Mouse (Mus musculus) common myeloid progenitor, adult 5-6 weeks (primary cell): ENCODE measurements around the gene Bicral. TPM values are rescaled to one million over a fixed set of nuclear protein-coding genes. Genes with fewer than 3 reads are reported as not detected.
A peak's percentile ranks its signal among the peaks of the same experiment; 100 is the strongest.
"Not testable (repeated sequence)": the region's sequence is repeated elsewhere in the genome, so short reads cannot be mapped to it uniquely, and the experiment has no call there.

Experiments
- ATAC-seq: replicated peaks from 2 replicates; pipeline ENCODE4 v1.8.0; 2016; ENCODE audit warnings: low read depth, mild to moderate bottlenecking, moderate TSS enrichment, inconsistent platforms; ENCODE audit not compliant: poor library complexity, severe bottlenecking
- total RNA-seq: library from RNA; stranded (forward); fragments of 200-1000, 187-1606 nt; gene quantifications from 2 replicates; pipeline ENCODE4 v1.2.3, GENCODE M21; 2017

Bicral gene
- total RNA-seq, 1 experiment from 2014 or later, result 55.4 TPM

- no peak for ATAC-seq
Observed at GRCm38 (mm10) chr17:46771616-46772015, 86.7 kb downstream of the Bicral start.

- ATAC-seq, result no peak
Observed at GRCm38 (mm10) chr17:46771025-46771424, 87.3 kb downstream of the Bicral start.

DNA sequence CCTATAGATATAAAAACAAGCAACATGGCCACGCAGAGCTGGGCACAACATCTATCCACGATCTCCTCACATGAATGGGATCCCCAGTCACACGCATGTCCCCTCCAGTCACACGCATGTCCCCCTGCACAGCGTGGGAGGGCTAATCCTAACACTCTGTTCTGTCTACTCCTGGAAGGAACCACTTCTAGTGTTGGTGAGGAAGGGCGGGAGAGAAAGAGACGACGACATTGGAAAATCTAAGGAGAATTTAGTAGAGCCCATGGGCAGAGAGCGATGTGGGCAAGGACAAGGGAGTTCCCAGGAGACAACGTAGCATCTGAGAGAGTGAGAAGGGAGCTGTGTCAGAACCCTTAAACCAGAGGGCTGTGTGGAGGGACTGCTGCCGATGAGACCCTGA is 87.7 kb downstream of the Bicral start:
- ATAC-seq, result no peak

- 0 out of 2 replicates have a peak, but pooled peaks have one; percentile 13 for ATAC-seq
Observed at GRCm38 (mm10) chr17:46767868-46768267, 90.4 kb downstream of the Bicral start.

DNA sequence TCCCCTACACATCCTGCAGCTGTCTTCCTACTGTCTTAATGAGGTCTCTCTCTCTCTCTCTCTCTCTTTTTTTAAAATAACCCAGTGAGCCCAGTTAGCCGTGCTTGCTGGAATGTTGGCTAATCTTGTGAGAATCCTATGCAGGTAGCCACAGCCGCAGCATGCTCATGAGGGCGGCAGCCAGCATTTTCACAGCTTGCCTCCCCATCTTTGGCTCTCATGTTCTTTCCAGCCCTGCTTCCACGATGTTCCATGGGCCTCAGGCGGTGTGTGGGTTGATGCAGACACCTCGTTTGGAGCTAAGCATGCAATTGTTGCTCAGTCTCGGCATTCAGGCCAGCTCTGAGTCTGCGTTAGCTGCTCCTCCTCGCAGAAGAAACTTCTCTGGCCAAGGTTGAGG is 93.4 kb downstream of the Bicral start:
- ATAC-seq, result not testable (repeated sequence)

DNA sequence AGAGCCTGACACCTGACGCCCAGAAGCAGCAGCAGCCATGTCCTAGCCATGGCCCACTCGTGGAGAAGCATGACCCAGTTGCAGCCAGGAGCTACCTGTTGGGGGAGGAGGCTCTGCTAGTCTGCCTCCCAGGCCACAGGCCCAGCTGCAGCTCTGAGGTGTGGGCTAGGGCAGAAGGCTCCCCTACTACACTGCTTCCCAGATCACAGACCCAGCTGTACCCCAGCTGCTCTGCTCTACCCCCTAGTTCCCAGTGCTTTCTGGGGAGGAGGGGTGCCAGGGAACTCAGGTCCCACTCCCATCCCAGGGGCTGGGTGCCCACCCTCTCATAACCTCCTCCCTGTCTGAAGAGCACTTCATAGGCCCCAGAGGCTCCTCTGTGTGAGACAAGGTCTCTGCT is 94.7 kb downstream of the Bicral start, which contains the start of gene Ptcra:
Gene Ptcra (minus strand): TSS at position 169 of the 400 bp plus-strand sequence.
- no peak for ATAC-seq

- ATAC-seq, result no peak
Observed at GRCm38 (mm10) chr17:46758753-46759152, 99.5 kb downstream of the Bicral start.

GRCm38 (mm10) chr17:46751794-46752556 is 106.3 kb downstream of the Bicral start, which contains the start of gene Cnpy3:
TSS of gene Cnpy3 (minus strand) at chr17:46752214.
- peak; percentile 90 for ATAC-seq

- ATAC-seq, result peak; percentile 77
Observed at GRCm38 (mm10) chr17:46751056-46751793, 107.1 kb downstream of the Bicral start.

DNA sequence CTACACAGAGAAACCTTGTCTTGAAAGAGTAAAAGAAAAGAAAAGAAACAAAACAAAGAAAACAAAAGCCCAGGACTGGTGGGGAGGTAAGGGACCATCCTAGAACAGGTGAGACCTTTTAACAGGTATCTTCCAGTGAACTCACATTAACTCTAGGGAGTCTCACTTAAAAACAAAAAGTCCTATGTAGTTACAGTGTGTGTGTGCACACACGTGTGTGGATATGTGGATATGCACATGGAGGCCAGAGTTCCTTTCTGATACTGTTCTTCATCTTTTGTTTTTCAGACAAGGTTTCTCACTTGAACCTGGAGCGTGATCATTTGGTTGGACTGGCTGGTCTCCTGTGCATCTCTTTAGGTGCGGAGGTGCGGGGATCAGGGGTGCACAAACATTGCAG is 107.7 kb downstream of the Bicral start:
- no peak for ATAC-seq

DNA sequence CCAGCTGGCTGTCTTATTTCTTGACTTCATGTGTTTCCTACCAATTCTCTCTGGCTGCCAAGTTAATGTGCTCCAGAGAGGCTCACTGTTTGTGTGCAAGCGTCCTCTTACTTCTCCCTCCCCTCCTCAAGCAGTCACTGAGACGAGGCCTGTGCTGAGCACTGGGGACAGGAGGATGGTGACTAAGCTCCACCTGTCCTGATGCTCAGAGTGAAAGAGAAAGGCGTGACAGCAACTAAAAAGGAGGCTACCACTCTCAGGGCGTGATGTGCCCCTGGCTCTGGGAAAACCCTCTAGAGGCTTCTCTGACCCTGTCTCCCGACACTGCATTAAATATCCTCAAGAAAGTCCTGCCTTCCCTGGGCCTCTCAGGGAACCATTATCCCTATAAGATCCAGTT is 109.0 kb downstream of the Bicral start:
- ATAC-seq, result no peak

Other genes with a start within 250 kb of the Bicral start
- 5.7 and 6.7 TPM in 2 replicates for gene Ptk7, start 229.0 kb downstream of the Bicral start, total RNA-seq
- gene Klc4, start 212.5 kb downstream of the Bicral start, total RNA-seq, result 6.1 and 6.9 TPM in 2 replicates
- gene Mrpl2, start 212.3 kb downstream of the Bicral start, total RNA-seq, result 102 and 113 TPM in 2 replicates
- gene Cul7, start 208.1 kb downstream of the Bicral start, total RNA-seq, result 13.8 and 22.7 TPM in 2 replicates
- 46.2 and 51.9 TPM in 2 replicates for gene Rrp36, start 184.1 kb downstream of the Bicral start, total RNA-seq
- 63.6 and 86.9 TPM in 2 replicates for gene Mea1, start 179.7 kb downstream of the Bicral start, total RNA-seq
- 29.1 and 37.0 TPM in 2 replicates for gene Klhdc3, start 177.6 kb downstream of the Bicral start, total RNA-seq
- gene Ppp2r5d, start 153.4 kb downstream of the Bicral start, total RNA-seq, result 41.7 and 45.4 TPM in 2 replicates
- 10.3 and 17.7 TPM in 2 replicates for gene Pex6, start 147.0 kb downstream of the Bicral start, total RNA-seq
- gene Gnmt, start 129.3 kb downstream of the Bicral start, total RNA-seq, result not detected in 2 replicates
- 76.0 and 76.7 TPM in 2 replicates for gene Cnpy3, start 106.3 kb downstream of the Bicral start, total RNA-seq
- gene Ptcra, start 94.8 kb downstream of the Bicral start, total RNA-seq, result not detected in 2 replicates
- 15.3 and 16.2 TPM in 2 replicates for gene 2310039H08Rik, start 85.8 kb downstream of the Bicral start, total RNA-seq
- gene Rpl7l1, start 75.8 kb downstream of the Bicral start, total RNA-seq, result 129 and 146 TPM in 2 replicates
- gene Tbcc, start 32.2 kb upstream of the Bicral start, total RNA-seq, result 12.3 and 16.9 TPM in 2 replicates
- not detected in 2 replicates for gene Prph2, start 52.0 kb upstream of the Bicral start, total RNA-seq
- gene Ubr2, start 152.1 kb upstream of the Bicral start, total RNA-seq, result 35.8 and 39.9 TPM in 2 replicates